Mouse (Mus musculus) urinary bladder, postnatal 25 days (tissue): Measurements from ENCODE around the gene Dennd5b.
"Not testable (repeated sequence)": the region's sequence is repeated elsewhere in the genome, so short reads cannot be mapped to it uniquely, and the experiment has no call there.

Experiments used
- DNase-seq: peaks from one replicate; pipeline ENCODE4 v3.0.0; 2022; ENCODE audit warnings: low spot score

The Dennd5b gene

GRCm38 (mm10) chr6:148946881-148947405 is 154.5 kb downstream of the Dennd5b start:
- DNase-seq = no peak

- peak; percentile 97 for DNase-seq
Measured at GRCm38 (mm10) chr6:148946409-148946742, 155.1 kb downstream of the Dennd5b start, which contains the start of gene Sinhcaf. TSS of gene Sinhcaf (minus strand) at chr6:148946467.

DNA sequence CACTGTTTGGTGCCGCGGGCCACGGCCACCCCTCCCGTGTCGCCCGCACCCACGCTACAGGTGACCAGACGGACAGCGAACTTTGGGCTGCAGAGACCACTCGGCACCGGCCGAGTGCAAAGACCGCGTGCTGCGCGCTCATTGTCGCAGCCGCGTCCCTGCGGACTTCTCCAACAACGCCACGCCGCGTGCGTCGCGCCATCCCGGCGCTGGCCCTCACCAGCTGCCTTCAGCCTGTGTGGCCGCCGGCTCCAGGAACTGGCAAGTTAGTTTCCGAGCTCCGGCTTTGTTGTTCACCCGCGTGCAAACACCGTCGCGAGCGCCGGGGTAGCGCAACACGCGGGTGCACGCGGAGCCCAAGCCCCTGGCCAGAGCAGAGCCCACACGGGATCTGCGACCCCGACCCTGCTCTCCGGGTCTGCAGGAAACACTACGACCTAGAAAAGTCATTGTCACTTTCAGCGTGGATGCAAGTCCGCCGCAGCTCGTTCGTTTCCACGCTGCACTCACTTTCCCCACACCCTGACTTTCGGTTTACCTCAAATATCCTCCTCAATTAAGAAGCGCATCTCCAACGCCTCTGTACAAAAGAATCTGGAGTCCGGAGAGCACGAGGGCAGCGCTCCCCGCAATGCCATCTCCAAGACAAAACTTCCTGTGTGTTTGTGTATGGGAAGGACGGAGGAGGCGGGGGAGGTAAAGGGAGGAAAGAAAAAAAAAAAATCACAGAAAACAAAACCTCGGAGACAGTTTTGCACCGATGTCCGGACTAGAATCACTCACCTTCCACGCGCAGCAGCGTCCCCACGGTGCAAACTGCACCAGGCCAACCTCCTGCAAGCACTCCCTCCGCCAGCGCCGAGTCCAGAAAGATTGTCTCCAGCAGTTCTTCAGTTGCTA is 155.7 kb downstream of the Dennd5b start:
- peak; percentile 34 for DNase-seq

DNA sequence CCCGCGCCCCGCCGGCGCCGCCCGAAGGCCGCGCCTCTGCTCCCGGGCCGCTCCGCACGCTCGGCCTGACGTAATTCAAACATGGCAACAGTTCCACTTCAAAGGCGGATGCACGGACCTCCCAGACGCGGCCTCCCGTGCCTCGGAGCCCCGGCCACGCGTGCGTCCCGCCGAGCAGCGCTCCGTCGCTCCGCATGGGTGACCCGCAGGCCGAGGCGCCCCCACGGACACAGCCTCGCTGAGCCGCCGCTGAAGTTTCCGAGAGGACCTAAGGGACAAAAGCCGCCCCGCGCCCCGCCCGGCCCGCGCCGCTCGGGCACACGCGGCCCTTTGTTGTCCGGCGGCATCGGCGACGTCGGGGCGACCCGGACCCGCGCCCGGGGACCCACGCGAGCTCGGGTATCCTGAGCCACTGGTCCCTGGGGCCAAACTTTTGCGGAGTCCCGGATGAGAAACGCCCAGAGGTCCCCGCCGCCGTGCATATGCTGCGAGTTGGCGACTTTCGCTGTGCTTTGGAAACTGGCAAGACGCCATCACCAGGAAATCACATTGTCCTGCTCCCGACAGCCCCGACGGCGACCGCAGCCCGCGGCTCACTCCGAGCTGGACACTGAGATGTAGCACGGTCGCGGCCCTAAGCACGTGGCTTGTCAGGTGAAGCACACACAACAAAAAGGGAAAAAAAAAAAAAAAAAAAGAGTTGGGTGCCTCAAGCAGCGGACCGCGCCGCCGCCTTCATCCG is 156.5 kb downstream of the Dennd5b start:
- peak; percentile 58 for DNase-seq

DNA sequence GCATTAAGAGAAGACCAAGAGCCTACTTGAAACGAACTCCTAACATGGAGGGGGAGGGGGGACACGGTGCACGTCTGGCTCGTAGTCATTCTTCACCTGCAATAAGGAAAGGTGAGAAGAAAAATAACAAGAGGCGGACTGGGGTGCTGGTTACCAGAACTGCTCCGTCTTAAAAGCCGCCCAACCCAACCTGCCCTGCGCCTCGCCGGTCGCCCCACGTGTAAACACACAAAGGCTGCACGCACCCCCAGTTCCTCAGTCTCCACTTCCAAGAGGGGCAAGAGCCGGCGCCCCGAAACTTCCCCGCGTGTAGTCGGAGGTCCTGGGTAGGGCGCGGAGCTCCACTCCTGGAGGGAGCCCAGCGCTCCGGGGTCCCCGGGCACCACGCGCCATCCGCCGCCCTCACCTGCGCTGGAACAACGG is 157.1 kb downstream of the Dennd5b start:
- no peak for DNase-seq

DNA sequence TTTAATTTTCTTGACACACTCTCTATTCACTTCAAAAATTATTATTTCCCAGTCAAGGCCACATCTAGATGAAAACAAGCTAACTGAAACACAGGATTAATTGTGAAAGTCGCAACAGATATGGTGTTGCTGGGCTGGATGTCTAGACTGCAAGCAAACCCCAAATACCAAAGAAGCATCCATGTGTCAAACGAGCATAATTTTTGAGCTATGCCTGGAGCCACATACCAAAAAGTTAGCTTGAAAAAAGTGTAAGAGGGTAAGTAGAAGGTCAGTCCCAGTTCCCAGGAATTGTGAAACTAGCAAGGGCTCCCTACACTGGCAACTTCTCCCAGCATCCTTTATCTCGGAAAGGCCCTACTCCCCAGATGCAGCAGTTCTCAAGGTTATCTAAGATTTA is 157.8 kb downstream of the Dennd5b start:
- no peak for DNase-seq

DNA sequence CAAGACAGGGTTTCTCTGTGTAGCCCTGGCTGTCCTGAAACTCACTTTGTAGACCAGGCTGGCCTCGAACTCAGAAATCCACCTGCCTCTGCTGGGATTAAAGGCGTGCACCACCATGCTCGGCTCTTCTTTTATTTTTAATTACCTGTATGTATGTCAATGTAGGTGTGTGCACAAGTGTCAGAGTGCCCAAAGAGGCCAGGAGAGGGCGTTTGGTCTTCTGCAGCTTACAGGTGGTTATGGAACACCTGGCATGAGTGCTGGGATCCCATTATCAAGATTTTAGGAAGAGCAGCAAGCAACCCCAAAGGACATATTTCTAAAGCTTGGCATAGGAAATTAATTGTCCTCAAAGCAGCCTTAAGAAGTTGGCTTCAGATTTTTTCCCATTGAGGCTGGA is 159.1 kb downstream of the Dennd5b start:
- no peak for DNase-seq

- DNase-seq = no peak
Measured at GRCm38 (mm10) chr6:148941880-148942279, 159.6 kb downstream of the Dennd5b start.

DNA sequence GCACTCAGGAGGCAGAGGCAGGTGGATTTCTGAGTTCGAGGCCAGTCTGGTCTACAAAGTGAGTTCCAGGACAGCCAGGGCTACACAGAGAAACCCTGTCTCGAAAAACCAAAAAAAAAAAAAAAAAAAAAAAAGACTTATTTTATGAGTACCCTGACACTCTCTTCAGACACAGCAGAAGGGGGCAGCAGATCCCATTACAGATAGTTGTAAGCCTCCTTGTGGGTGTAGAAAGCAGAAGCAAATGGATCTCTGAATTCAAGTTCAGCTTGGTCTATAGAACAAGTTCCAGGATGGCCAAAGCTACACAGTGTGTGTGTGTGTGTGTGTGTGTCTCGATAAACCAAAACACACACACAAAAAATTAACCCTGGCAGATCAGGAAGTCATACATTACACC is 161.1 kb downstream of the Dennd5b start:
- DNase-seq = not testable (repeated sequence)
